Mouse (Mus musculus): ENCODE results near the gene Alox5ap.

GRCm38 (mm10) chr5:149252303-149252702 is 12.3 kb upstream of the Alox5ap start:
- TF ChIP-seq EP300 (IDR thresholded peaks at IDR 0.05; ENCODE audit: low read depth) (no peak), CTCF (IDR thresholded peaks at IDR 0.05; ENCODE audit: low read depth) (no peak)

Data from liver, postnatal 0 days (tissue).